Mouse (Mus musculus) stomach, postnatal 0 days (tissue): ENCODE measurements around the gene R3hdm2. TPM values are rescaled to one million over a fixed set of nuclear protein-coding genes. Genes with fewer than 3 reads are reported as not detected.

Experiments used
- ATAC-seq: fragments of 200-750 bp; cut with Nextera tagmentation; 2 replicates; pipeline ENCODE4 v1.8.0; 2017; ENCODE audit not compliant: low FRiP score, low TSS enrichment
- DNase-seq: peaks from one replicate; pipeline ENCODE4 v3.0.0-alpha.2; 2016; ENCODE audit warnings: low spot score
- H3K27ac ChIP-seq: fragments of 300-500 bp; sonication (generic); replicated peaks from 2 replicates; pipeline ENCODE4 v1.5.1; 2014; ENCODE audit warnings: mild to moderate bottlenecking, control low read depth
- H3K27me3 ChIP-seq: fragments of 300-500 bp; sonication (generic); 2 replicates; pipeline ENCODE4 v1.6.1; 2014; ENCODE audit warnings: low read length; ENCODE audit not compliant: control insufficient read depth, insufficient read depth
- H3K36me3 ChIP-seq: fragments of 300-500 bp; sonication (generic); 2 replicates; pipeline ENCODE4 v1.6.1; 2014; ENCODE audit warnings: low read length, mixed read lengths; ENCODE audit not compliant: control insufficient read depth, insufficient read depth
- H3K4me1 ChIP-seq: fragments of 300-500 bp; sonication (generic); replicated peaks from 2 replicates; pipeline ENCODE4 v1.6.1; 2014; ENCODE audit warnings: antibody characterized with exemption; ENCODE audit not compliant: control insufficient read depth, insufficient read depth
- H3K4me2 ChIP-seq: fragments of 300-500 bp; sonication (generic); replicated peaks from 2 replicates; pipeline ENCODE4 v1.6.1; 2014; ENCODE audit warnings: low read depth, mild to moderate bottlenecking, control low read depth, moderate library complexity
- H3K4me3 ChIP-seq: fragments of 300-500 bp; sonication (generic); 2 replicates; pipeline ENCODE4 v1.5.1; 2014; ENCODE audit warnings: low read depth, low read length, control low read depth
- H3K9ac ChIP-seq: fragments of 300-500 bp; sonication (generic); 2 replicates; pipeline ENCODE4 v1.6.1; 2014; ENCODE audit warnings: mild to moderate bottlenecking, low read length, control low read depth, mixed read lengths
- H3K9me3 ChIP-seq: fragments of 300-500 bp; sonication (generic); 2 replicates; pipeline ENCODE4 v1.6.1; 2016; ENCODE audit warnings: low read length; ENCODE audit not compliant: control insufficient read depth
- CTCF ChIP-seq: IDR thresholded peaks from 2 replicates; pipeline ENCODE4 v1.5.1; 2016; ENCODE audit warnings: antibody characterized with exemption, low read depth, mild to moderate bottlenecking, moderate library complexity
- EP300 ChIP-seq: optimal IDR thresholded peaks from 2 replicates; pipeline ENCODE3; 2016; ENCODE audit warnings: antibody characterized with exemption
- WGBS: fragments of 180-500 bp; shearing (Covaris S2); extraction: QIAGEN DNeasy Blood & Tissue Kit; methylation state at CpG from one replicate; pipeline ENCODE4 v1.1.7; 2014; 5-methylcytosine and 5-hydroxymethylcytosine counted together
- polyA plus RNA-seq: library from polyadenylated mRNA; unstranded; fragments of >200 nt; fragmentation: Nextera tagmentation; extraction: Ambion mirVana; gene quantifications from 2 replicates; pipeline ENCODE4 v1.2.1, GENCODE M21; 2015

The R3hdm2 gene
- polyA plus RNA-seq = 14.3 and 17.6 TPM in 2 replicates

GRCm38 (mm10) chr10:127380251-127380691, at the start of gene R3hdm2:
R3hdm2 (plus strand) TSS chr10:127380327.
- ATAC-seq (peak; percentile 98), DNase-seq (peak; percentile 94)
- H3K4me3 ChIP-seq = peak within 1 kb of the TSS; percentile 66
- under 1% methylated on average over 31 of the region's 53 CpGs for WGBS
- H3K27me3 ChIP-seq = no peaks in the 10 kb centered on the region
- peak within 1 kb of the TSS; percentile 97 for H3K27ac ChIP-seq
- H3K4me1 ChIP-seq = no peaks in the 10 kb centered on the region
- H3K36me3 ChIP-seq = no peaks in the 10 kb centered on the region
- H3K4me2 ChIP-seq = peak within 1 kb of the TSS; percentile 77
- H3K9me3 ChIP-seq = no peaks in the 10 kb centered on the region
- no peak for TF ChIP-seq CTCF
- no peak for TF ChIP-seq EP300
- peak within 1 kb of the TSS; percentile 94 for H3K9ac ChIP-seq

- H3K9ac ChIP-seq = no peak overlapping the region
- DNase-seq (no peak), ATAC-seq (no peak)
- no peaks in the 10 kb centered on the region for H3K36me3 ChIP-seq
- no peaks in the 10 kb centered on the region for H3K4me1 ChIP-seq
- no peak overlapping the region for H3K27ac ChIP-seq
- peak; percentile 44 for TF ChIP-seq CTCF
- no peak for TF ChIP-seq EP300
- WGBS = 51% methylated on average over 30 of the region's 31 CpGs
- no peak overlapping the region for H3K4me2 ChIP-seq
- no peaks in the 10 kb centered on the region for H3K27me3 ChIP-seq
- H3K4me3 ChIP-seq = no peak overlapping the region
- no peaks in the 10 kb centered on the region for H3K9me3 ChIP-seq
Measured at GRCm38 (mm10) chr10:127332211-127332874, 47.8 kb upstream of the R3hdm2 start.

GRCm38 (mm10) chr10:127333152-127333551, 47.0 kb upstream of the R3hdm2 start:
- DNase-seq (no peak), ATAC-seq (no peak)
- Histone ChIP-seq H3K4me2 (no peak overlapping the region), H3K36me3 (no peaks in the 10 kb centered on the region), H3K9ac (no peak overlapping the region), H3K4me3 (no peak overlapping the region), H3K27ac (no peak overlapping the region), H3K27me3 (no peaks in the 10 kb centered on the region), H3K4me1 (no peaks in the 10 kb centered on the region), H3K9me3 (no peaks in the 10 kb centered on the region)
- 65% methylated on average over 5 of the region's 5 CpGs for WGBS
- TF ChIP-seq EP300 = no peak
- peak; percentile 62 for TF ChIP-seq CTCF

- Histone ChIP-seq H3K27ac (no peak overlapping the region), H3K4me3 (no peak overlapping the region), H3K36me3 (no peaks in the 10 kb centered on the region), H3K9ac (no peak overlapping the region), H3K4me1 (no peaks in the 10 kb centered on the region), H3K4me2 (no peak overlapping the region), H3K9me3 (no peaks in the 10 kb centered on the region), H3K27me3 (no peaks in the 10 kb centered on the region)
- DNase-seq (no peak), ATAC-seq (no peak)
- TF ChIP-seq CTCF (no peak), EP300 (no peak)
- WGBS = 68% methylated on average over 1 of the region's 1 CpGs
Measured at GRCm38 (mm10) chr10:127335271-127335670, 44.9 kb upstream of the R3hdm2 start.

- H3K9ac ChIP-seq = no peak overlapping the region
- H3K27me3 ChIP-seq = no peaks in the 10 kb centered on the region; the same call in 1 of the 2 replicates
- H3K9me3 ChIP-seq = no peaks in the 10 kb centered on the region
- no peak overlapping the region for H3K27ac ChIP-seq
- TF ChIP-seq EP300 (no peak), CTCF (0 out of 2 replicates have a peak, but pooled peaks have one; percentile 1)
- ATAC-seq (no peak), DNase-seq (no peak)
- H3K36me3 ChIP-seq = no peaks in the 10 kb centered on the region
- no peak overlapping the region for H3K4me2 ChIP-seq
- WGBS = 44% methylated on average over 5 of the region's 5 CpGs
- no peak overlapping the region for H3K4me3 ChIP-seq
- H3K4me1 ChIP-seq = no peaks in the 10 kb centered on the region; the same call in 1 of the 2 replicates
Measured at GRCm38 (mm10) chr10:127336952-127337351, 43.2 kb upstream of the R3hdm2 start.

GRCm38 (mm10) chr10:127337536-127338099, 42.5 kb upstream of the R3hdm2 start:
- Histone ChIP-seq H3K27ac (no peak overlapping the region), H3K4me3 (no peak overlapping the region), H3K27me3 (no peaks in the 10 kb centered on the region; the same call in 1 of the 2 replicates), H3K9ac (no peak overlapping the region), H3K36me3 (no peaks in the 10 kb centered on the region), H3K9me3 (no peaks in the 10 kb centered on the region), H3K4me1 (no peaks in the 10 kb centered on the region; the same call in 1 of the 2 replicates), H3K4me2 (no peak overlapping the region)
- no peak for TF ChIP-seq EP300
- TF ChIP-seq CTCF = no peak
- 72% methylated on average over 6 of the region's 6 CpGs for WGBS
- DNase-seq (no peak), ATAC-seq (no peak)
